Mouse (Mus musculus) lung, postnatal 0 days (tissue): ENCODE measurements at regions not wholly inside any gene's neighbourhood (a gene's known extent, or its start where the extent isn't known, plus 50 kb on each side); places are given as distances from the start of the nearest gene placed in this dataset.

Experiments used
- ATAC-seq: fragments of 200-750 bp; cut with Nextera tagmentation; 2 replicates; pipeline ENCODE4 v1.8.0; 2017; ENCODE audit warnings: moderate library complexity
- DNase-seq: peaks from one replicate; pipeline ENCODE4 v3.0.0-alpha.2; 2016; ENCODE audit warnings: low spot score
- H3K27ac ChIP-seq: fragments of 300-500 bp; sonication (generic); 2 replicates; pipeline ENCODE4 v1.5.1; 2014; ENCODE audit warnings: antibody characterized with exemption, mild to moderate bottlenecking, low read length, mixed read lengths
- H3K27me3 ChIP-seq: fragments of 300-500 bp; sonication (generic); replicated peaks from 2 replicates; pipeline ENCODE4 v1.6.1; 2014; ENCODE audit warnings: low read length, mixed read lengths; ENCODE audit not compliant: insufficient read depth
- H3K36me3 ChIP-seq: fragments of 300-500 bp; sonication (generic); 2 replicates; pipeline ENCODE4 v1.6.1; 2014; ENCODE audit warnings: low read length, mixed read lengths; ENCODE audit not compliant: insufficient read depth
- H3K4me1 ChIP-seq: fragments of 300-500 bp; sonication (generic); 2 replicates; pipeline ENCODE4 v1.6.1; 2014; ENCODE audit warnings: antibody characterized with exemption, low read depth, low read length, mixed read lengths; ENCODE audit not compliant: insufficient read depth
- H3K4me2 ChIP-seq: fragments of 300-500 bp; sonication (generic); replicated peaks from 2 replicates; pipeline ENCODE4 v1.6.1; 2014; ENCODE audit warnings: low read depth, mild to moderate bottlenecking, low read length, moderate library complexity, mixed read lengths
- H3K4me3 ChIP-seq: fragments of 300-500 bp; sonication (generic); 2 replicates; pipeline ENCODE4 v1.5.1; 2014; ENCODE audit warnings: low read depth, low read length
- H3K9ac ChIP-seq: fragments of 300-500 bp; sonication (generic); replicated peaks from 2 replicates; pipeline ENCODE4 v1.6.1; 2014; ENCODE audit warnings: low read depth, mild to moderate bottlenecking
- H3K9me3 ChIP-seq: fragments of 300-500 bp; sonication (generic); 2 replicates; pipeline ENCODE4 v1.6.1; 2016; ENCODE audit warnings: low read length, mixed read lengths
- CTCF ChIP-seq: IDR thresholded peaks from 2 replicates; pipeline ENCODE4 v1.5.1; 2016; ENCODE audit warnings: antibody characterized with exemption, mild to moderate bottlenecking
- EP300 ChIP-seq: IDR thresholded peaks from 2 replicates; pipeline ENCODE4 v1.6.1; 2016; ENCODE audit warnings: antibody characterized with exemption, mild to moderate bottlenecking, control low read depth
- WGBS: fragments of 180-500 bp; shearing (Covaris S2); extraction: QIAGEN DNeasy Blood & Tissue Kit; methylation state at CpG from one replicate; pipeline ENCODE4 v1.1.7; 2014; 5-methylcytosine and 5-hydroxymethylcytosine counted together

DNA sequence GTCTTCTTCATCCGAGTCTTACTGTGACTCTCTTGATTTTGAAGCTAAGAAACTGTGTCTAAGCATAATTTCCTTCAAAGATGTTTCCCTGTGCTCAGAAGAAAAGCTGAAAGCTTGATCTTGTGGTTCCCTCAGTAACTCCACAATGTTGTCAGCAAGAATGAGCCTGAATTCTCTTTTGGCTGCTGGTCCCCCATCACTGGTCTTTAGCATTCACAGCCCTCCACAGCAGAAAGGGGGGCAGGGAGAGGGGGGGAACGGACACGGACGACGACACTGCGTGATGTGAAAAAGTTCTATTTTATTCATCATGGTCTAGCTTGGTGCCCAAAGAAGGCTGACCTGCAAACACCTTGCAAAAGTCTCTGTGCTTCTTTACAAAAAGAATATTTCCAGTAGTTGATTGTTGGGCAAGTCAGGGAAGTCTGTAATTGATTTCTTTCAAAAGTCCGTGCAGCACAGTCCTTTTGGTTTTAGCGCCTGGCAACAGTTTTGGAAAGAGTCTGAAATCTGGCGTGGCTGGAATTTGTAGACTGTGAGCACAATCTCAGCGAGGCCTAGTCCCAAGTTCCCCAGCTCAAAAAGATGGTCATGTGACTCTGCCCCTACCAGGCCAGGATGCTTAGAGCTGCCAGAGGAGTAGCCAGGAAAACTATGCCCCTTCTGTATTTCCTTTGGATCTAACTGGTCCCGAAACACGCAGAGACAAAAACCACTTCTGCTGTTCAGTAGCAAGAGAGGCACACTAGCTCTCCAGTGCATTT lies 254.7 kb downstream of the Ndfip2 start:
- Histone ChIP-seq H3K4me1 (no peaks in the 10 kb centered on the region), H3K36me3 (no peaks in the 10 kb centered on the region), H3K4me3 (no peak overlapping the region), H3K9ac (no peak overlapping the region), H3K4me2 (no peak overlapping the region), H3K9me3 (no peaks in the 10 kb centered on the region), H3K27me3 (no peaks in the 10 kb centered on the region), H3K27ac (no peak overlapping the region)
- 84% methylated on average over 12 of the region's 12 CpGs for WGBS
- no peak for ATAC-seq
- DNase-seq = no peak
- TF ChIP-seq CTCF (no peak), EP300 (no peak)

DNA sequence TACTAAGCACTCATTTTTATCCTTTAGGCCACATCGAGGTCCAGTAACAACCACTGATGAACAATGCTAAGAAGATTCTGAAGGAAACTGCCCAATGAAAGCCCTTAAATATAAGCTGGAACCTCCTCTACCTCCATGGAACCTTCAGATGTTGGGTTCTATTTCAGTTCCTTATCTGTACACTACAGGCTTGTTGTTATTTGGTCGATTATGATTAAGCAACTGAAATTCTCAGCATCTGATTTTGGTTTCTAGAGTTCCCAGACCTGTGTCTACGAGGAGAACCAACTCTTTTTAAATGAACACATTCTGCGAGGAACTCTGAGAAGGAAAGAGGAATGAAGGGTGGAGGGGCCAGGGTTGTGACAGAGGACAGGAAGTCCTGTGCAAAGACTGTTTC lies 253.5 kb downstream of the Ndfip2 start:
- TF ChIP-seq CTCF (no peak), EP300 (no peak)
- Histone ChIP-seq H3K36me3 (no peaks in the 10 kb centered on the region), H3K4me3 (no peak overlapping the region), H3K4me1 (no peaks in the 10 kb centered on the region), H3K4me2 (no peak overlapping the region), H3K27ac (no peak overlapping the region), H3K27me3 (no peaks in the 10 kb centered on the region), H3K9me3 (no peaks in the 10 kb centered on the region), H3K9ac (no peak overlapping the region)
- WGBS = 78% methylated on average over 4 of the region's 4 CpGs
- ATAC-seq = no peak
- DNase-seq = no peak

DNA sequence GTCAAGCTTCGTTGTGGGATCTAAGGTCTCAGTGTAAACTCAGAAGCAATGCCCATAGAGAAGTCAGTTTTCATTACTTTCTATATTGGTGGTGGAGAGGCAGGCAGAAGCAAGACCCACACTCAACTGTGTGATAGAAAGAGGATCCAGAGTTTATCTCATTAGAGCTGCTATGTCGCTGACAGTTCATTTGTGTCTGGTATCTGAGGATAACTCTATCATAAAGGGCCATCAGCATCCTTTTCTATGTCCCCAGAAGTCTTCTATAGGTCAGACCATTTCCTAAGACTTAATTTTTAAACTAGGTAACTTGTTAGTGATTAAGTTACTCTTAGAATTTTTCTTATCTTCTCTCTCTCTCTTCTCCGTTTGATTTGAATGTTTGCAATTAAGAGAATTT lies 252.8 kb downstream of the Ndfip2 start:
- TF ChIP-seq EP300 (no peak), CTCF (no peak)
- Histone ChIP-seq H3K9ac (no peak overlapping the region), H3K4me3 (no peak overlapping the region), H3K27me3 (no peaks in the 10 kb centered on the region), H3K4me2 (no peak overlapping the region), H3K4me1 (no peaks in the 10 kb centered on the region), H3K9me3 (no peaks in the 10 kb centered on the region), H3K36me3 (no peaks in the 10 kb centered on the region), H3K27ac (no peak overlapping the region)
- WGBS = 67% methylated on average over 3 of the region's 3 CpGs
- DNase-seq (no peak), ATAC-seq (no peak)

DNA sequence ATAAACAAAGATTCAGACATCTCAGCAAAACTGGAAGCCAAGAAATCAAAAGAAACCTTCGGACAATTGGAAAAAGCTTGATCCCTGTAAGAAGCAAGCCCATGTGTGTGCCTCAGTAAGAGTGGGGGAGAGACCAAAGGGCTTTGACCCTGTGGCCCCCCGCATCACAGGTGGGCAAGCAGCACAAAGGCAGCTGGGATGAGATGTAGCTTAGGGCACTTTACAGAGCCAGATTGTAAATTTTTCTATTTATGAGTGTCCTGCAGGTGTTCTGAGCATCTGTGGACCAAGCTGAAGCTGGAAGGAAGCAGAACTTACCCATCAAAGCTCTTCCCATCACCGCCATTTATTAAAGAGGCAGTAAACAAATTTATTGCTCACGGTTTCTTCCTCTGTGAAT lies 246.9 kb downstream of the Ndfip2 start:
- DNase-seq = no peak
- Histone ChIP-seq H3K4me2 (no peak overlapping the region), H3K27me3 (no peaks in the 10 kb centered on the region), H3K4me1 (no peaks in the 10 kb centered on the region), H3K36me3 (no peaks in the 10 kb centered on the region), H3K9me3 (no peaks in the 10 kb centered on the region), H3K27ac (no peak overlapping the region), H3K4me3 (no peak overlapping the region), H3K9ac (no peak overlapping the region)
- TF ChIP-seq CTCF (no peak), EP300 (no peak)
- ATAC-seq = no peak
- 77% methylated on average over 4 of the region's 4 CpGs for WGBS

DNA sequence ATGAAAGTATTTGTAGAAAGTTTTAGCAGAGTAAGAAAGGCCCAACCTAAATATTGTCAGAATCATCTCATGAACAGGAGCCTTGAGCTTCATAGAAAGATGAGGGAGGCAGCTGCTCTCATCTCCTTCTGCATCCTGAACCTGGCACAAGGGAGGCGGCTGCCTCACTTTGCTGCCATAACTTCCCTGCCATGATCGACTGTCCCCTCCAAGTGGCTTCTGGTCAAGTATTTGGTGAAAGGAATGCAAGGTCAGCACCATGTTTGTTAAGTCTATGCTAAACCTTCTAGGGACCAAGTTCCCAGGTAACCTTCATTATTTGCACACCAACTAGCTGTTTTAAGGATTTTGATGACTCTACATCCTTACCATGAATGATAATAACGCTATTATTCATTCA lies 246.0 kb downstream of the Ndfip2 start:
- H3K27ac ChIP-seq = no peak overlapping the region
- WGBS = 78% methylated on average over 3 of the region's 3 CpGs
- no peaks in the 10 kb centered on the region for H3K27me3 ChIP-seq
- DNase-seq (no peak), ATAC-seq (no peak)
- no peak overlapping the region for H3K4me2 ChIP-seq
- TF ChIP-seq EP300 = no peak
- TF ChIP-seq CTCF = no peak
- H3K4me3 ChIP-seq = no peak overlapping the region
- peaks cover 4% of the 10 kb centered on the region for H3K4me1 ChIP-seq
- H3K9ac ChIP-seq = no peak overlapping the region
- H3K9me3 ChIP-seq = no peaks in the 10 kb centered on the region
- no peaks in the 10 kb centered on the region for H3K36me3 ChIP-seq

DNA sequence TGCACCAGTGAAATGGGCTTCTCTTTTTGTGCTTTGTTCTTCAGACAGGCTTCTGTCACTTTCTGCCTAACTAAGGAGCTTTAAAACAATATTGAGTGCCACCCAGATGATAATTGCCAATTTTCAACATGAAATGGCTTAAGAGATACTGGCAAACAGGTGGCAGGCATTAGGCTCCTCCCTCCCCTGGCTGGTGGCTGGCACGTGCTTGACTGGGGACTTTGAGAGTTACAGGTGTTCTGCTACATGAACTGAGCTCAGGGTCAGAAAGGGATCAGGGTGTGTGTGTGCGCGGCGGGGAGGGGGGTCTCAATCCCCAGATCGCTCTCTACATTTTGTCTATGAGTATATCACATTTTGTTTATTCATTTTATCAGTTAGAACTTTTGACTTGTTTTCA lies 245.4 kb downstream of the Ndfip2 start:
- TF ChIP-seq EP300 = no peak
- no peak for TF ChIP-seq CTCF
- DNase-seq (no peak), ATAC-seq (no peak)
- Histone ChIP-seq H3K36me3 (no peaks in the 10 kb centered on the region), H3K9me3 (no peaks in the 10 kb centered on the region), H3K4me3 (no peak overlapping the region), H3K9ac (no peak overlapping the region), H3K4me2 (no peak overlapping the region), H3K27me3 (no peaks in the 10 kb centered on the region), H3K27ac (no peak overlapping the region), H3K4me1 (peaks cover 7% of the 10 kb centered on the region)
- 78% methylated on average over 5 of the region's 5 CpGs for WGBS

DNA sequence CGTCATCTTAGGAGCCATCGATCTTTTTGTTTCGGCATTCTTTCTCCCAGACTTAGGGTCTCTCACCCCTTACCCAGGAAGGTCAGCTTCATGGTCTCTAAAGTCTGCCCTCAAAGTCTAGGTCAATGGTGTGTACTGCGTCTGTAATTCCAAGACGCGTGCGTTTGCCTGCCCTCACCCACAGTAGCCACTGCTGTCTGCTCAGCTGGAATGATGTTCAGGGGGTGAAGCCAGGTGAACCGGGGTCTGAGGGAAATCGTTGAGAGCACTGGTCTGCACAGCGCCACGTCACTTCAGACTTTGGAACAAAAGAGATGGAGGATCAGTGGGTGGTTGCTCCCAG lies 244.2 kb downstream of the Ndfip2 start:
- WGBS = 41% methylated on average over 11 of the region's 11 CpGs
- no peak for DNase-seq
- peaks cover 7% of the 10 kb centered on the region for H3K4me1 ChIP-seq
- no peak overlapping the region for H3K27ac ChIP-seq
- H3K9me3 ChIP-seq = no peaks in the 10 kb centered on the region
- no peak overlapping the region for H3K4me3 ChIP-seq
- H3K4me2 ChIP-seq = peak overlapping the region; percentile 25
- no peaks in the 10 kb centered on the region for H3K36me3 ChIP-seq
- ATAC-seq = no peak
- no peaks in the 10 kb centered on the region for H3K27me3 ChIP-seq
- no peak overlapping the region for H3K9ac ChIP-seq
- TF ChIP-seq EP300 (no peak), CTCF (no peak)
